ENCODE assay signal across 16 mouse cellular contexts in the genomic region with DNA sequence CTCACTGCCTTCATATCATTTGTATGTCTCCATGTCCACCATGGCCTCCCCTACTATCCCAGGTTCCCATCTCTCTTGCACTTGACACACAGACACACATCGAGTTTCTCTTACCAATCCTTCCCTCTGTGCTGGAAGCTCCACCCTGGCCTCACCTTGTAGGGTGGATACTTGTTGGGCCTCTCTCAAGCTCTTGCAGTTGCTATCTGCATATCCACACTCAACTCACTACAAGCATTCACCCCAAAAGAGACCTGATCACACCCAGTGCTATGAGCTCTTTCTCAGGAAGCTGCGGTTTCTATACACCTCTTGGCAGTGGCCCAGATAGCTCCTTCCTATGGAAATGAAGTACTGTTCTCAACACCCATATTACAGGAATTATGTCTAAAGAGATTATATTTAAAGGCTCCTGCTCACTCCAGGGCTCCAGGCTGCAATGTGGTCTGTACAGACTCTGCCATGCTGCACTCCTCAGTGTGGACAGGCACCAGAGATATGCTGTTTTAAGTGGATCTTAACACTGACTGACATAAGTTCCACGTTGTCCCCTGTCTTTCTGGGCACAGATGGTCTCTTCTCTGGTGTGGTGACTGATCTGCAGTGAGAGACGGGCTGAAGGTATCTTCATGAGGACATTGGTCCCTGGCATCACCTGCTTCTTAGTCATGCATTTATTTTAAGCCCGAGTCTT.
DNase-seq lines count a peak whose midpoint lies in the region; ATAC-seq and TF ChIP-seq lines count a peak whose summit lies in the region.
"Had no signal": no experiment of that assay in that cellular context is flagged by ENCODE, and none has a peak within 500 bp of the region (broad histone marks: within the 10 kb centered on the region; RNA-seq: fewer than 3 reads in every experiment).

No protein-coding gene starts in this region.

- WGBS in liver, embryonic 15.5 days (ENCODE audit: insufficient replicate concordance): 49% methylated on average over 5 of the region's 5 CpGs

- no peak overlapping the region for H3K4me3 ChIP-seq in layer of hippocampus, adult 2 months
- H3K4me3 ChIP-seq in liver, embryonic 15.5 days (replicated peaks): no peak overlapping the region
- H3K4me3 ChIP-seq: embryonic facial prominence, embryonic 12.5 days; forebrain, embryonic 10.5 days; gastrocnemius, adult 2 months; hindbrain, embryonic 12.5 days had no signal

- H3K9me3 ChIP-seq in liver, embryonic 15.5 days (replicated peaks): no peaks in the 10 kb centered on the region
- H3K9me3 ChIP-seq: embryonic facial prominence, embryonic 12.5 days; forebrain, embryonic 10.5 days; hindbrain, embryonic 12.5 days had no signal

- no peak overlapping the region for H3K4me2 ChIP-seq in liver, embryonic 15.5 days
- H3K4me2 ChIP-seq: embryonic facial prominence, embryonic 12.5 days; hindbrain, embryonic 12.5 days had no signal

- 0 out of 2 replicates have a peak, but pooled peaks have one; percentile 22 for ATAC-seq in common myeloid progenitor, adult 5-6 weeks (replicated peaks; ENCODE audit: low read depth, poor library complexity, severe bottlenecking)
- peak; percentile 75 for ATAC-seq in liver, embryonic 15.5 days (ENCODE audit: insufficient read depth)

- no peak overlapping the region for H3K9ac ChIP-seq in liver, embryonic 15.5 days
- H3K9ac ChIP-seq: embryonic facial prominence, embryonic 12.5 days; hindbrain, embryonic 12.5 days had no signal

- peak; percentile 7 to 12 for DNase-seq in heart, adult 18-20 months
- DNase-seq in heart, adult 9 months (ENCODE audit: low spot score in 2 of 2): no peak
- no peak for DNase-seq in layer of hippocampus, adult 2 months (ENCODE audit: low spot score in 2 of 2)
- no peak for DNase-seq in layer of hippocampus, adult 8-10 months (ENCODE audit: low spot score in 2 of 2)
- no peak for DNase-seq in c-Kit-positive CD71-positive TER-119-positive erythroid progenitor cells, embryonic 14.5 days (ENCODE audit: low spot score)
- DNase-seq: adrenal gland, postnatal 36 days; cerebellum, adult 9-11 months; gastrocnemius, adult 2 months; kidney, adult 11 months; kidney, postnatal 25 days; layer of hippocampus, postnatal 36 days had no signal

- H3K4me1 ChIP-seq in liver, embryonic 15.5 days (replicated peaks): peaks cover 3% of the 10 kb centered on the region; the same call in 1 of the 2 replicates
- H3K4me1 ChIP-seq: embryonic facial prominence, embryonic 12.5 days; forebrain, embryonic 10.5 days; hindbrain, embryonic 12.5 days had no signal

- no peaks in the 10 kb centered on the region for H3K36me3 ChIP-seq in liver, embryonic 15.5 days (replicated peaks)
- H3K36me3 ChIP-seq: embryonic facial prominence, embryonic 12.5 days; forebrain, embryonic 10.5 days; hindbrain, embryonic 12.5 days had no signal

- TF ChIP-seq CTCF in layer of hippocampus, adult 2 months (conservative IDR thresholded peaks at IDR 0.05): no peak

- peak overlapping the region; percentile 71 for H3K27ac ChIP-seq in layer of hippocampus, adult 2 months
- no peak overlapping the region for H3K27ac ChIP-seq in liver, embryonic 15.5 days (replicated peaks)
- H3K27ac ChIP-seq: embryonic facial prominence, embryonic 12.5 days; forebrain, embryonic 10.5 days; gastrocnemius, adult 2 months; hindbrain, embryonic 12.5 days had no signal

- no peaks in the 10 kb centered on the region for H3K27me3 ChIP-seq in liver, embryonic 15.5 days
- H3K27me3 ChIP-seq: embryonic facial prominence, embryonic 12.5 days; hindbrain, embryonic 12.5 days had no signal

Comparison
In these comparisons a context has a peak if more than half of its experiments do, and no peak if none do; other contexts are left out.
1. DNase-seq: peak in heart, adult 18-20 months (2 of 2); none in heart, adult 9 months (0 of 2), layer of hippocampus, adult 2 months (0 of 2), layer of hippocampus, adult 8-10 months (0 of 2) and c-Kit-positive CD71-positive TER-119-positive erythroid progenitor cells, embryonic 14.5 days (single experiment).